Mouse (Mus musculus) B cell, adult (primary cell): ENCODE results near the gene Msto1. TPM values are rescaled to one million over a fixed set of nuclear protein-coding genes. Genes with fewer than 3 reads are reported as not detected.

Experiments used
- total RNA-seq: library from RNA; stranded (reverse); gene quantifications from 4 replicates; pipeline ENCODE4 v1.2.4, GENCODE M21; 2023; ENCODE audit not compliant: inconsistent age

Msto1 gene
- total RNA-seq, result 11.4 to 14.8 TPM (median 13.5 TPM) in 4 replicates

GRCm38 (mm10) chr3:88913511-88914383 is at the start of gene Msto1:
TSS of gene Msto1 (minus strand) at chr3:88913999.

GRCm38 (mm10) chr3:88950576-88951326 is 37.0 kb upstream of the Msto1 start, which contains the start of the genes Ash1l and Dap3:
TSS of gene Ash1l (plus strand) at chr3:88950622.
TSS of gene Dap3 (minus strand) at chr3:88951181.

Other genes starting within 250 kb of the Msto1 start
- gene Khdc4, start 228.2 kb downstream of the Msto1 start, total RNA-seq, result 105 to 118 TPM (median 110 TPM) in 4 replicates
- gene Rit1, start 197.2 kb downstream of the Msto1 start, total RNA-seq, result 28.5 to 37.3 TPM (median 33.7 TPM) in 4 replicates
- gene Syt11, start 138.8 kb downstream of the Msto1 start, total RNA-seq, result 3.2 to 4.4 TPM (median 3.9 TPM) in 4 replicates
- 69.9 to 75.0 TPM (median 71.3 TPM) in 4 replicates for gene Gon4l, start 78.8 kb downstream of the Msto1 start, total RNA-seq
- gene Ash1l, start 36.6 kb upstream of the Msto1 start, total RNA-seq, result 79.9 to 92.8 TPM (median 90.4 TPM) in 4 replicates
- gene Dap3, start 37.2 kb upstream of the Msto1 start, total RNA-seq, result 88.5 to 93.1 TPM (median 90.6 TPM) in 4 replicates
- gene Rusc1, start 179.3 kb upstream of the Msto1 start, total RNA-seq, result 46.6 to 58.3 TPM (median 51.4 TPM) in 4 replicates
- not detected in 4 replicates for gene Gm43738, start 187.1 kb upstream of the Msto1 start, total RNA-seq
- 16.5 to 21.8 TPM (median 18.6 TPM) in 4 replicates for gene Fdps, start 188.0 kb upstream of the Msto1 start, total RNA-seq
- gene Pklr, start 222.1 kb upstream of the Msto1 start, total RNA-seq, result 0.18 TPM in 1 of 4 replicates, not detected in the others
- 2.1 to 4.4 TPM (median 4.1 TPM) in 4 replicates for gene Hcn3, start 246.2 kb upstream of the Msto1 start, total RNA-seq